Mouse (Mus musculus) liver, embryonic 14.5 days (tissue): ENCODE measurements around the gene P2ry1. TPM values are rescaled to one million over a fixed set of nuclear protein-coding genes. Genes with fewer than 3 reads are reported as not detected.

ENCODE experiments used
- ATAC-seq: fragments of 200-750 bp; cut with Nextera tagmentation; 2 replicates; pipeline ENCODE4 v1.8.0; 2017; ENCODE audit warnings: moderate number of reproducible peaks, mild to moderate bottlenecking, moderate library complexity; ENCODE audit not compliant: insufficient read depth
- DNase-seq, 3 experiments: peaks; one replicate each; pipeline ENCODE4 v3.0.0-alpha.2; 2012 to 2013; ENCODE audit warnings: low read depth in 3 of 3, low spot score in 3 of 3
- H3K27ac ChIP-seq: fragments of 300-500 bp; sonication (generic); 2 replicates; pipeline ENCODE4 v1.5.1; 2014; ENCODE audit warnings: moderate library complexity, mild to moderate bottlenecking, control low read depth, inconsistent platforms
- H3K27me3 ChIP-seq: fragments of 300-500 bp; sonication (generic); 2 replicates; pipeline ENCODE4 v1.6.1; 2014; ENCODE audit warnings: mild to moderate bottlenecking, low read length, moderate library complexity; ENCODE audit not compliant: control insufficient read depth, insufficient read depth
- H3K36me3 ChIP-seq: fragments of 300-500 bp; sonication (generic); replicated peaks from 2 replicates; pipeline ENCODE4 v1.6.1; 2014; ENCODE audit warnings: low read depth; ENCODE audit not compliant: control insufficient read depth, insufficient read depth
- H3K4me1 ChIP-seq, 2 experiments: fragments of 200-500 bp in 1 of 2; fragments of 300-500 bp in 1 of 2; sonication (generic) in 1 of 2; replicated peaks; 2 replicates each; pipeline ENCODE4 v1.6.1; 2012 to 2014; ENCODE audit warnings: antibody characterized with exemption in 1 of 2, inconsistent platforms in 1 of 2, low read length in 1 of 2; ENCODE audit not compliant: control insufficient read depth in 2 of 2, insufficient read depth in 2 of 2
- H3K4me2 ChIP-seq: fragments of 300-500 bp; sonication (generic); 2 replicates; pipeline ENCODE4 v1.6.1; 2014; ENCODE audit warnings: low read depth, mild to moderate bottlenecking, control low read depth, moderate library complexity
- H3K4me3 ChIP-seq, 2 experiments: fragments of 200-500 bp in 1 of 2; fragments of 300-500 bp in 1 of 2; sonication (generic) in 1 of 2; 2 replicates each; pipeline ENCODE4 v1.5.1; 2012 to 2014; ENCODE audit warnings: low read depth in 2 of 2, low read length in 2 of 2, mild to moderate bottlenecking in 2 of 2, control low read depth in 1 of 2, inconsistent platforms in 1 of 2, moderate library complexity in 1 of 2; ENCODE audit not compliant: insufficient read depth in 1 of 2
- H3K9ac ChIP-seq: fragments of 300-500 bp; sonication (generic); replicated peaks from 2 replicates; pipeline ENCODE4 v1.6.1; 2014; ENCODE audit warnings: mild to moderate bottlenecking, control low read depth, moderate library complexity
- H3K9me3 ChIP-seq: fragments of 300-500 bp; sonication (generic); 2 replicates; pipeline ENCODE4 v1.6.1; 2016; ENCODE audit warnings: low read length, mixed read lengths; ENCODE audit not compliant: control insufficient read depth
- CTCF ChIP-seq: IDR thresholded peaks from 2 replicates; pipeline ENCODE4 v1.5.1; 2016; ENCODE audit warnings: antibody characterized with exemption, low read depth, control low read depth
- EP300 ChIP-seq: IDR thresholded peaks from 2 replicates; pipeline ENCODE4 v1.6.1; 2016; ENCODE audit warnings: antibody characterized with exemption, low read depth
- WGBS: fragments of 180-500 bp; shearing (Covaris S2); extraction: QIAGEN DNeasy Blood & Tissue Kit; methylation state at CpG from one replicate; pipeline ENCODE4 v1.1.7; 2014; ENCODE audit not compliant: insufficient replicate concordance; 5-methylcytosine and 5-hydroxymethylcytosine counted together
- polyA plus RNA-seq, 2 experiments: library from polyadenylated mRNA; depleted of rRNA in 1 of 2; stranded (reverse) in 1 of 2; unstranded in 1 of 2; fragments of >200 nt; fragmentation: Nextera tagmentation in 1 of 2; extraction: Ambion mirVana in 1 of 2; gene quantifications; 2 replicates each; pipeline versions ENCODE4 v1.2.1 to v1.2.3; 2012 to 2014

Gene P2ry1
- polyA plus RNA-seq (2012; rRNA removed), result 3.1 TPM in 2 replicates
- 3.4 and 3.5 TPM in 2 replicates for polyA plus RNA-seq (2014; fragmentation: Nextera tagmentation; extraction: Ambion mirVana)

- peak; percentile 73 to 76 (median 75) for DNase-seq
- Histone ChIP-seq H3K4me3 (peak within 1 kb of the TSS; percentile 70 to 73), H3K36me3 (no peaks in the 10 kb centered on the region), H3K27me3 (peaks cover 9% of the 10 kb centered on the region), H3K9me3 (no peaks in the 10 kb centered on the region), H3K4me2 (peak within 1 kb of the TSS; percentile 78), H3K27ac (no peak within 1 kb of the TSS), H3K9ac (peak within 1 kb of the TSS; percentile 56), H3K4me1 (peaks cover 2 to 4% of the 10 kb centered on the region in 2 experiments; a peak in 3 of 4 replicates)
- WGBS, result under 1% methylated on average over 90 of the region's 90 CpGs
- TF ChIP-seq CTCF (no peak), EP300 (no peak)
- peak; percentile 99 for ATAC-seq
These were observed at the start of gene P2ry1 for GRCm38 (mm10) chr3:61002587-61003501. TSS of gene P2ry1 (plus strand) at chr3:61002795.

GRCm38 (mm10) chr3:60953199-60953736 lies 49.3 kb upstream of the P2ry1 start:
- no peak overlapping the region for H3K9ac ChIP-seq
- TF ChIP-seq EP300, result no peak
- no peak for TF ChIP-seq CTCF
- no peak overlapping the region for H3K4me2 ChIP-seq
- H3K9me3 ChIP-seq, result no peaks in the 10 kb centered on the region
- ATAC-seq (0 out of 2 replicates have a peak, but pooled peaks have one; percentile 33), DNase-seq (no peak)
- no peak overlapping the region for H3K4me3 ChIP-seq
- peaks cover 0 to 2% of the 10 kb centered on the region in 2 experiments; a peak in 1 of 4 replicates for H3K4me1 ChIP-seq
- H3K27ac ChIP-seq, result no peak overlapping the region
- no peaks in the 10 kb centered on the region for H3K27me3 ChIP-seq
- WGBS, result 32% methylated on average over 5 of the region's 5 CpGs
- H3K36me3 ChIP-seq, result no peaks in the 10 kb centered on the region

GRCm38 (mm10) chr3:60954073-60954472 lies 48.5 kb upstream of the P2ry1 start:
- H3K27ac ChIP-seq, result no peak overlapping the region
- H3K9me3 ChIP-seq, result no peaks in the 10 kb centered on the region
- H3K4me3 ChIP-seq, result no peak overlapping the region
- TF ChIP-seq EP300 (no peak), CTCF (no peak)
- WGBS, result 32% methylated on average over 2 of the region's 2 CpGs
- H3K4me1 ChIP-seq, result peaks cover 0 to 2% of the 10 kb centered on the region in 2 experiments; a peak in 1 of 4 replicates
- no peak for ATAC-seq
- no peaks in the 10 kb centered on the region for H3K27me3 ChIP-seq
- no peak overlapping the region for H3K9ac ChIP-seq
- no peak for DNase-seq
- H3K4me2 ChIP-seq, result no peak overlapping the region
- no peaks in the 10 kb centered on the region for H3K36me3 ChIP-seq

GRCm38 (mm10) chr3:60958769-60959168 lies 43.8 kb upstream of the P2ry1 start:
- Histone ChIP-seq H3K9ac (no peak overlapping the region), H3K4me2 (no peak overlapping the region), H3K36me3 (no peaks in the 10 kb centered on the region), H3K9me3 (no peaks in the 10 kb centered on the region), H3K27ac (no peak overlapping the region), H3K4me1 (no peaks in the 10 kb centered on the region; a peak in 1 of 4 replicates), H3K4me3 (no peak overlapping the region), H3K27me3 (no peaks in the 10 kb centered on the region)
- WGBS, result 75% methylated on average over 2 of the region's 2 CpGs
- no peak for DNase-seq
- TF ChIP-seq EP300, result no peak
- ATAC-seq, result no peak

GRCm38 (mm10) chr3:60965137-60965536 lies 37.5 kb upstream of the P2ry1 start:
- no peaks in the 10 kb centered on the region for H3K4me1 ChIP-seq
- H3K9ac ChIP-seq, result no peak overlapping the region
- no peak overlapping the region for H3K4me2 ChIP-seq
- no peak for DNase-seq
- TF ChIP-seq CTCF (no peak), EP300 (no peak)
- 29% methylated on average over 2 of the region's 2 CpGs for WGBS
- no peak overlapping the region for H3K4me3 ChIP-seq
- no peaks in the 10 kb centered on the region for H3K36me3 ChIP-seq
- no peak overlapping the region for H3K27ac ChIP-seq
- ATAC-seq, result no peak
- H3K9me3 ChIP-seq, result no peaks in the 10 kb centered on the region
- no peaks in the 10 kb centered on the region for H3K27me3 ChIP-seq
